Mouse (Mus musculus) right cerebral cortex, adult 18-20 months (tissue): ENCODE measurements around the gene Krt20.
A peak's percentile ranks its signal among the peaks of the same experiment; 100 is the strongest.

Experiments
- DNase-seq: peaks from one replicate; pipeline ENCODE4 v3.0.0; 2022; ENCODE audit warnings: mixed read lengths

Krt20 gene

DNA sequence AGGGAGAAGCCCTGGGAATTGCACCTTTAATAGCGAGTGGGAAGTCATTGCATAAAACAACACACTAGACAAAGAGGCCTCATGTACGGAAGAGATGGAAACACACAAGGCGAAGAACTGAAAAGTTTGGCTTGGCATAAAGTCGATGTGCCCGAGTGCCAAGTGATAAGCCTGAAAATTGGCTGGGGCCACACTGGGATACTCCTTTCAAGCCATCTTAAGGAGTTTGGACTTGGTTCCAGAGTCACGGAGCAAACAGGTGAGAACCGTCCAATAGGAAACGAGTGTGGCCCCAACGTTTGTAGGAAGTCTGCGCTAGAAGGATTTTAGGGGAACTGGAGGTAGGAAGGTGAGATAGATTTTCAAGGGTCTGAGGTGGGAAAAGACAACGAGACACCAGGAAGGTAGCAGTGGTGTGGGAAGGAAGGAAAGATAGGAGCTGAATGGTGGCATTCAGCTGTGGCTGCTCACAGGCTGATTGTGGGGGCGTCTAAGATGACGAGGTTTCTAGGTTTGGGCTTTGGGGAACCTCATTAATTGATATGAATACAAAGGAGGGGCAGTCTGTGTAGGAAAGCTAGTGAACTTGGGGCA is 37.9 kb downstream of the Krt20 start:
- DNase-seq = no peak

DNA sequence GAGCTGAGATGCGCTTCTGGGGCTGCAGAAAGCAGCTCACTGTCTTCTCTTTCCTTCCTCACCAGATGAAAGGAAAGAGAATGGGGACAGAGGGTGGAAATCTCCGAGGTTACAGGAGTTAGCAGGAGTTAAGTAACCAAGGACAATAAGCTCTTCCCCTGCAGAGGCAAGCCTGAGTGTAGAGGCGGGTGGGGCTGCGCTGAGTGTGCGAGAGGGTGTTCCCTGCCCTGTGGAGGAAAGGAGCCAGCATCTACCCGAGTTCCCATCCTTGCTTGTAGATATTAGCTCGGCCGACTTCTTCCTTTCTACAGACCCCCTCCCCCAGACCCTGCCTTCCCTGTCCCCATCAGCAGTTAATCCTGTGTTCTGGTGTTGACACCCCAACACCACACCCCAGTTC is 39.1 kb downstream of the Krt20 start:
- DNase-seq = no peak

DNA sequence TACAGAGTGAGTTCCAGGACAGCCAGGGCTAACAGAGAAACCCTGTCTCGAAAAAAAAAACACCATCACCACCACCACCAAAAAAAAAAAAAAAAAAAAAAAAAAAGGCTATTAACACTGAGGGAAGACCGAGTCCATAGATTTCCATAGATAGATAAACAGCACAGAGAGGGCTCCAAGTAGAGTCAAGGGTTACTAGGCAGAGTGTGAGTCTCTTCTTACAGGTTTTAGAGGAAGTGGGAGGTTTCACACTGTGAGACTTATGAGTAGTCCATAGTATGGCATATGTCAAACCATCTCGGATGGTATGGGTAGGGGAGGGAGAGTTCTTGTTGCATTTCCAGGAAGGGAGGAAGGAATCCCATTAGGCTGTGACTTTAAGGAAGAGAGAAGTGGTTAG is 39.9 kb downstream of the Krt20 start:
- DNase-seq = no peak

DNA sequence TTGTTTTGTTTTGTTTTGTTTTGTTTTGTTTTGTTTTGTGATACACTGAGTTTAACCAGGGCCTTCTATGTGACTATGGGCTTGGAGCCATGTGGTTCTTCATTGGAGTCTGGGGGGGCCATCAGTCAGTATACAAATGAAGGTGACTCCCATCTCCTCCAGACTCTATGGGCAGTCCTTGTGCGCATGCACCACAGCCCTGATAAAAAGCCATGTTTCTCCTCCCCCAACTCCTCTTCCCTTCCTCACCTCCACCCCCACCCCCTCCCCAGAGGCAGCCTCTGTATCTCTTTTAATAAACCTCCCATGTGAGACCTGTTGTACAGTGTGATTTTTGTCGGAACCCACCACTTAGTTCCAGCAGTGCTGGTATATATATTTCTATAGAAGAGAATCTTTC is 41.3 kb downstream of the Krt20 start:
- DNase-seq = no peak

DNA sequence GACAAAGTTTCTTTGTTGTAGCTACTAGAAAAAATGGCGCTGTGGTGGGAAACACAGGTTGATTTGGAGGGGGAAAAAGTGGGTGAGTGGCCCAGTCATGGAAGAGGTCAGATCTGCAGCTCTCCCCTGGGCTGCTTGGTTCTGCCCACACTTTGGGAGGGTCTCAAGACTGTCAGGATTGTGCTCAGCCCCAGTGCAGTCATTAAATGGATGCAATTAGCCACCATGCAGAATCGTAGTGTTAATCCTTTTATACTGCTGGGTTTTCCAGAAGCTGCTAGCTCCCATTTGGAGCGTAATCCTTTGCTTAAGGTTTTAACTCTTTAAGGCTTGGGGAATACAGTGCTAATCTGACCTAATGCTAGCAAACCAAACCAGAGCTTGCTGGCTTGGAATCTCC is 41.9 kb downstream of the Krt20 start:
- DNase-seq = no peak

DNA sequence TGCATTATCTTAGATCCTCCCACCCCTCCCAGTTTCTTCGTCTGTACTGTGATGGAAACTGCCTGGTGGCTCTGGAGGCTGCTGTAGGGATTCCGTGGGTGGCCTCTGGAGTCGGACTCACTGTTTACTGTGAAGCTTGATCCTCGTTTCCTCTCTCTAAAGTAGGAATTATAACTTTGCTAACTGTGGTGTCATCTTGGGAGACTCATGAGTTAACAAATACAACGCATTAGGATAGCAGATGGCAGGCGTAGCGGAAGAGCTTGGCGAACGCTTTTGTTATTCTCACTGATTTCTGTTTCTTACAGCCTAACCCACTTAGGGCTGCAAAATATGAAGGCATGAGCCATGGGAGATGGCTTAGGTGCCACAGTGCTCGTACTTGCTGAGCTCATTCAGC is 45.5 kb downstream of the Krt20 start:
- peak; percentile 51 for DNase-seq

DNA sequence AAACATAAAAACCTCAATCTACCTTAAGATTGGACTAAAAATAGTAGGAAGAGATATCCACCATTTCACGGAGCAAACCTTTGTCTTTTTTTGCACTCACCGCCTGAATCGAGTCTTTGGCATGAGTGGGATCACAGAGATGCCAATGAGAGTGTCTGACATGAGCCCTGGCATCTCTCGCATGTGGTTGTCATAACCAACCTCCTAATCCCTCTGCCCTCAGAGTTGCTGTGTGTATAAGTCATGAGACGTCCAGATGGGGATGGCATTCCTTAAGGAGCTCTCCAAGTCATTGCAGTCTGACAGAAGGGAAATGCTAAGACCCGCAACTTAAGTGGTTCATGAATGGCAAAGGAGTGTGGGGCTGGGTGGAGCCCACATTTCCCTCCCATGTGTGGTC is 46.6 kb downstream of the Krt20 start:
- DNase-seq = no peak

DNA sequence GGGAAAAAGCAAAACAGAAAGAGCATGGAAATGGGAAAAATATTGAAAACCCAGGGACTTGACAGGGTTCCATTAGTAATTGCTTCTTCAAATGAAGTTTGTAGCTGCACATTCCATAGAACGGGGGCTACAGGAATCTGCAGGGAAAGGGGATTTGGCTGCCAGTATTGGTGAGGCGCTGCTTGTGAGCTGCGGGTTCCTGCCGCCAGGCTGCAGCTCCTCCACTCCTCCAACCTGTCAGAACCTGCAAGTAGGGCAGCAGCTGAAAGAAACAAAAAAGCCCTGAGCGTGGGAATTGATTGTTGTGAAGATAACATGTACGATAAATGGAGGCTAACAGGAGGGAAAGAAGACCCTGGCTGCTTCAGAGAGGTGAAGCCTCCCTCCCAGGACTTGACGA is 47.1 kb downstream of the Krt20 start:
- no peak for DNase-seq

DNA sequence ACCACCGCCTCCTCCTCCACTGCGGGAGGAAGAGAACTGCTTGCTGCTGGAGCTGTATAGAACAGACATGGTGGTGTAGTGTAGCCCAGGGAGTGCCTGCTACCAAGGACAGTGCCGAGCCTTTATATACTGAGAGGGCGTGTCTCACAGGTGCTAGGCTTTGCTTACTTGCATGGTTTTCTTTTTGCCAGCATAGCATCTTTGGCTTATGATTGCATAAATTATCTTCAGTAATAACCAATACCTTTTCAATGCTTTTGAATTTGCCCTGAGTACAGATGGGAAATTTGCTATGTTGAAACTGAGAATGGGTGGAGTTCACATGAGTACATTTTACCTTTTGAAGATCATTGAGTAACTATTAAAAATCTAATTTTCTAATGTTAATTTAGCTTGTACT is 48.7 kb downstream of the Krt20 start, which contains the start of gene Krt10:
Krt10 (minus strand) TSS at position 101 of the 400 bp plus-strand sequence.
- DNase-seq = no peak

DNA sequence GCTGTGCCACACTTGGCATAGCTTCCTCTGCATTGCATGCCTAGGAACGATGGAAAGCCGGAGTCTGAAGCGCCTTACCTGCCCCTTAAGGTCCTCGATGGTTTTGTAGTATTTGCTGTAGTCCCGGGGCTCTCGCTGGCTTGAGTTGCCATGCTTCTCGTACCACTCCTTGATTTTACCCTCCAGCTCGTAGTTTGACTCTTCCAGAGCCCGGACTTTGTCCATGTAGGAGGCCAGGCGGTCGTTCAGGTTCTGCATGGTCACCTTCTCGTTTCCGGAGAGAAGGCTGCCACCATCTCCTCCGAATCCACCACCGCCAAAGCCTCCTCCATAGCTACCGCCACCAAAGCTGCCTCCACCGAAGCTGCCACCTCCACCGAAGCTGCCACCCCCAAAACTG is 49.3 kb downstream of the Krt20 start:
- no peak for DNase-seq

DNA sequence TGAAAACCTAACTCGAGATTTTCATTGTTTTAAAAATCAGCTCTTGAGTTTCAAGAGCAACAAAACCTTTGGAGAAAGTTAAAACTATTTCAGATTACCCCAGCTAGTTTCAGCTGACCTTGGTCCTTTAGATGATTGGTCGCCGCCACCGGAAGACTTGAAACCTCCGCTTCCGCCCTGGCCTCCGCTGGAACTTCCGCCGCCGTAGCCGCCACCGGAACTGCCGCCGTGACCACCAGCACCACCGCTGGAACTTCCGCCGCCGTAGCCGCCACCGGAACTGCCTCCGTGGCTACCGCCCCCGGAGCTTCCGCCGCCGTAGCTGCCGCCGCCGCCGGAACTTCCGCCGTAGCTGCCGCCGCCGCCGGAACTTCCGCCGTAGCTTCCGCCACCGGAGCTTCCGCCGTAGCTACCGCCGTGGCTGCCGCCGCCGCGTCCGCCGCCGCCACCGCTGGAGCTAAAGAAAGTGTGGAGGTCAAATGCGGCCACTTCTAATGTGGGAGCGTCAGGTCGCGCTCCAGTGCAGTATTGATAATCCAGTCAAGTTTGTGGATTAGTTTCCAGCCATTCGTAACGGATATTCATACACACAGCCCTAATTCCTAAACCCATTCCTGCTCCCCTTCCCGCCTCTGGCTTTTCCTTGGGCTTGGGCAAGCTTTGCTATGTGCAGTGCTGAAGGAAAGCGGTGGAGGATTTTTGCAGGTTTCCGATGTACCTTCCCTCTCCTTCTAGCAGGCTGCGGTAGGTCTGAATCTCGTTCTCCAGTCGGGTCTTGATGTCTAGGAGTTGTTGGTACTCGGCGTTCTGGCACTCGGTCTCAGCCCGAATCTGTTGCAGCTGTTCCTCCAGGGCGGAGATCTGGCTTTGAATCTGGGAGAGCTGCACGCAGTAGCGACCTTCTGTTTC is 51.9 kb downstream of the Krt20 start:
- peak; percentile 95 for DNase-seq

DNA sequence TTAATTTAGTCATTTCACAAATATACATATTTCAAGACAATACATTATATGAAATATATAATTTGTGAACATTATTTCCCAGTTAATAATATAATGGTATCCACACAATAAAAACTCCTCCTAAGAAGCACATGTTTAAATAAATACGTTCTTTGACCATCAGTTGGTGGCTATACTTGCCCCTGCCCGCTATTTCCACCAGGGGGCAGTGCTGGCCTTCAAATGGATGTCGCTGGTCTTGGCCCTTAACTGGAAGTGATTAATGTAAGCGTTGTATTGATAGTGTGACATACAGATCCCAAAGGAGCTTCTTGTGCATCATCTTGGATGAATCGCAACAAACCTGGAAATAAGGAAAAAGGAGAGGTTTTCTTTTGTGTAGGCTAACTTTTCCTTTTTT is 58.4 kb downstream of the Krt20 start:
- DNase-seq = peak; percentile 62
